In genomic region chr2:180103151-180103977, GRCm38 (mm10) we compare ENCODE assay signal across 8 mouse cellular contexts. TPM values are rescaled to one million over a fixed set of nuclear protein-coding genes. Genes with fewer than 3 reads are reported as not detected.
DNase-seq lines count a peak whose midpoint lies in the region; ATAC-seq and TF ChIP-seq lines count a peak whose summit lies in the region.

No protein-coding gene starts in this region.

- WGBS in kidney, adult 2 months, result under 1% methylated on average over 56 of the region's 57 CpGs
- WGBS in forebrain, embryonic 10.5 days, result 1% methylated on average over 57 of the region's 57 CpGs
- 4% methylated on average over 57 of the region's 57 CpGs for WGBS in liver, embryonic 12.5 days (ENCODE audit: insufficient replicate concordance)

- DNase-seq in kidney, adult 2 months, result no peak
- DNase-seq in kidney, postnatal 36 days, result no peak
- DNase-seq in ES-E14 (ENCODE audit: low read depth, low spot score), result no peak
- DNase-seq in forebrain, embryonic 10.5 days (ENCODE audit: extremely low spot score, low spot score), result peak; percentile 34
- DNase-seq in gastrocnemius, postnatal 25 days, result no peak
- no peak for DNase-seq in layer of hippocampus, postnatal 10 days (ENCODE audit: low spot score in 2 of 2)
- no peak for DNase-seq in kidney, postnatal 14 days

- H3K36me3 ChIP-seq in kidney, adult 2 months (ENCODE audit: control insufficient read depth, insufficient read depth, low read length), result no peaks in the 10 kb centered on the region
- H3K36me3 ChIP-seq in ES-E14 (ENCODE audit: control insufficient read depth, insufficient read depth, low read length, poor library complexity, severe bottlenecking), result no peaks in the 10 kb centered on the region
- H3K36me3 ChIP-seq in forebrain, embryonic 10.5 days (replicated peaks), result no peaks in the 10 kb centered on the region
- no peaks in the 10 kb centered on the region for H3K36me3 ChIP-seq in liver, embryonic 12.5 days

- peak overlapping the region; percentile 79 for H3K4me2 ChIP-seq in liver, embryonic 12.5 days

- peak overlapping the region; percentile 44; the same call in 1 of the 2 replicates for H3K4me3 ChIP-seq in kidney, adult 2 months (ENCODE audit: insufficient read depth, low read depth, low read length)
- H3K4me3 ChIP-seq in ES-E14 (ENCODE audit: insufficient read depth in 1 of 2, low read depth in 1 of 2, low read length in 2 of 2, poor library complexity in 1 of 2, severe bottlenecking in 1 of 2), result peak overlapping the region; percentile 70 to 81
- H3K4me3 ChIP-seq in forebrain, embryonic 10.5 days, result peak overlapping the region; percentile 64
- peak overlapping the region; percentile 50 for H3K4me3 ChIP-seq in liver, embryonic 12.5 days

- peaks cover 1% of the 10 kb centered on the region; the same call in 1 of the 2 replicates for H3K27me3 ChIP-seq in kidney, adult 2 months (replicated peaks; ENCODE audit: control insufficient read depth, insufficient read depth, low read length)
- H3K27me3 ChIP-seq in forebrain, embryonic 10.5 days (ENCODE audit: poor library complexity, severe bottlenecking), result peaks cover 86% of the 10 kb centered on the region
- peaks cover 89% of the 10 kb centered on the region for H3K27me3 ChIP-seq in liver, embryonic 12.5 days (replicated peaks)

- in situ Hi-C loops in ES-E14 (cut with MboI; ENCODE audit: low sequenced_read_pairs in 2 of 2, unreplicated experiment in 2 of 2), result no loop called here

- H3K27ac ChIP-seq in kidney, adult 2 months (ENCODE audit: insufficient read depth, low read depth, low read length), result no peak overlapping the region
- no peak overlapping the region for H3K27ac ChIP-seq in ES-E14 (ENCODE audit: insufficient read depth, low read depth, low read length, poor library complexity, severe bottlenecking)
- H3K27ac ChIP-seq in forebrain, embryonic 10.5 days, result peak overlapping the region; percentile 62
- H3K27ac ChIP-seq in liver, embryonic 12.5 days, result no peak overlapping the region

- TF ChIP-seq POLR2A in kidney, adult 2 months (IDR thresholded peaks at IDR 0.05; ENCODE audit: low read depth, low read length), result no peak

- H3K9ac ChIP-seq in ES-E14 (ENCODE audit: insufficient read depth, low read depth, low read length, poor library complexity, severe bottlenecking), result peak overlapping the region; percentile 45
- no peak overlapping the region for H3K9ac ChIP-seq in liver, embryonic 12.5 days

- no peak for ATAC-seq in liver, embryonic 12.5 days

- TF ChIP-seq CTCF in kidney, adult 2 months (conservative IDR thresholded peaks at IDR 0.05; ENCODE audit: insufficient read depth, insufficient read length, low read depth, low read length), result no peak

- H3K9me3 ChIP-seq in ES-E14 (ENCODE audit: control insufficient read depth, insufficient read depth, low read depth, low read length), result no peaks in the 10 kb centered on the region
- H3K9me3 ChIP-seq in forebrain, embryonic 10.5 days, result no peaks in the 10 kb centered on the region
- no peaks in the 10 kb centered on the region for H3K9me3 ChIP-seq in liver, embryonic 12.5 days (replicated peaks)

- H3K4me1 ChIP-seq in kidney, adult 2 months (ENCODE audit: control insufficient read depth, insufficient read depth, low read length), result 0 out of 2 replicates have a peak, but pooled peaks cover 3% of the 10 kb centered on the region
- H3K4me1 ChIP-seq in ES-E14 (ENCODE audit: control insufficient read depth in 2 of 2, insufficient read depth in 2 of 2, low read length in 2 of 2, poor library complexity in 1 of 2), result peaks cover 4 to 29% of the 10 kb centered on the region in 2 experiments; a peak in 2 of 4 replicates
- H3K4me1 ChIP-seq in forebrain, embryonic 10.5 days, result peaks cover 46% of the 10 kb centered on the region
- peaks cover 34% of the 10 kb centered on the region for H3K4me1 ChIP-seq in liver, embryonic 12.5 days

TF ChIP-seq in ES-E14, 5 proteins besides CTCF, POLR2A, EP300 and RAD21:
- TF ChIP-seq ZNF384 (IDR thresholded peaks at IDR 0.05; ENCODE audit: low read depth, low read length) (no peak), HCFC1 (IDR thresholded peaks at IDR 0.05; ENCODE audit: borderline replicate concordance, insufficient read depth, low read length) (no peak), MAFK (IDR thresholded peaks at IDR 0.05; ENCODE audit: insufficient read depth, low read depth, low read length) (no peak), ZC3H11A (IDR thresholded peaks at IDR 0.05; ENCODE audit: borderline replicate concordance, low read depth, low read length) (no peak), CHD2 (IDR thresholded peaks at IDR 0.05; ENCODE audit: low read depth, low read length) (no peak)

RNA-seq across cellular contexts. Expression of gene Hrh3, which starts 0.9 kb away (rescaled TPM):
- 0.08 and 0.17 TPM in 2 replicates for polyA plus RNA-seq in kidney, adult 2 months (2012; rRNA removed)
- total RNA-seq in ES-E14 (2012; rRNA removed), result 0.49 and 1.1 TPM in 2 replicates
- 1.1 and 1.3 TPM in 2 replicates for polyA plus RNA-seq in forebrain, embryonic 10.5 days (2016; fragmentation: Nextera tagmentation; extraction: Ambion mirVana)
- polyA plus RNA-seq in liver, embryonic 12.5 days (2016; fragmentation: Nextera tagmentation; extraction: Ambion mirVana), result not detected in 2 replicates
- not detected for total RNA-seq in gastrocnemius, postnatal 25 days (2021)
- 10 to 100 TPM; 15.3 to 16.2 TPM for total RNA-seq in layer of hippocampus, postnatal 10 days (2021)

RNA-seq across cellular contexts. Expression of gene Osbpl2, which starts 15.7 kb away (rescaled TPM):
- 30.3 and 33.8 TPM in 2 replicates for polyA plus RNA-seq in kidney, adult 2 months (2012; rRNA removed)
- 12.2 and 12.3 TPM in 2 replicates for total RNA-seq in ES-E14 (2012; rRNA removed)
- 23.9 and 26.2 TPM in 2 replicates for polyA plus RNA-seq in forebrain, embryonic 10.5 days (2016; fragmentation: Nextera tagmentation; extraction: Ambion mirVana)
- polyA plus RNA-seq in liver, embryonic 12.5 days (2016; fragmentation: Nextera tagmentation; extraction: Ambion mirVana), result 13.5 and 15.5 TPM in 2 replicates
- total RNA-seq in gastrocnemius, postnatal 25 days (2021), result 10 to 100 TPM; 15.4 to 16.0 TPM
- 10 to 100 TPM; 53.2 to 54.4 TPM for total RNA-seq in layer of hippocampus, postnatal 10 days (2021)

RNA-seq across cellular contexts. Expression of gene Mtg2, which starts 33.0 kb away (rescaled TPM):
- polyA plus RNA-seq in kidney, adult 2 months (2012; rRNA removed), result 24.3 and 26.2 TPM in 2 replicates
- total RNA-seq in ES-E14 (2012; rRNA removed), result 33.9 and 35.3 TPM in 2 replicates
- polyA plus RNA-seq in forebrain, embryonic 10.5 days (2016; fragmentation: Nextera tagmentation; extraction: Ambion mirVana), result 34.0 and 35.2 TPM in 2 replicates
- 17.6 and 18.0 TPM in 2 replicates for polyA plus RNA-seq in liver, embryonic 12.5 days (2016; fragmentation: Nextera tagmentation; extraction: Ambion mirVana)
- 10 to 100 TPM; 12.5 to 13.2 TPM for total RNA-seq in gastrocnemius, postnatal 25 days (2021)
- 10 to 100 TPM; 15.0 to 17.7 TPM for total RNA-seq in layer of hippocampus, postnatal 10 days (2021)
